Mouse (Mus musculus) cortical plate, adult 2 months (tissue): ENCODE measurements around the gene Ank3. TPM values are rescaled to one million over a fixed set of nuclear protein-coding genes. Genes with fewer than 3 reads are reported as not detected.

ENCODE experiments used
- H3K27ac ChIP-seq: fragments of 200-500 bp; 2 replicates; pipeline ENCODE4 v1.5.1; 2012; ENCODE audit warnings: low read length, control low read depth, inconsistent platforms; ENCODE audit not compliant: insufficient read depth
- H3K4me1 ChIP-seq: fragments of 200-500 bp; 2 replicates; pipeline ENCODE4 v1.6.1; 2011; ENCODE audit warnings: low read length; ENCODE audit not compliant: control insufficient read depth, insufficient read depth
- H3K4me3 ChIP-seq: fragments of 200-500 bp; 2 replicates; pipeline ENCODE4 v1.5.1; 2011; ENCODE audit warnings: mild to moderate bottlenecking, low read length, control low read depth; ENCODE audit not compliant: insufficient read depth
- CTCF ChIP-seq: fragments of 200-500 bp; IDR thresholded peaks from 2 replicates; pipeline ENCODE4 v1.5.1; 2011; ENCODE audit warnings: mild to moderate bottlenecking, control low read depth, low read length; ENCODE audit not compliant: insufficient read depth; ENCODE audit errors: extremely low read depth
- POLR2A ChIP-seq: fragments of 200-500 bp; IDR thresholded peaks from 2 replicates; pipeline ENCODE4 v1.6.1; 2011; ENCODE audit warnings: mild to moderate bottlenecking, low read length, control low read depth; ENCODE audit not compliant: insufficient read depth; ENCODE audit errors: extremely low read depth
- polyA plus RNA-seq: library from polyadenylated mRNA; depleted of rRNA; stranded (reverse); fragments of >200 nt; gene quantifications from 2 replicates; pipeline ENCODE4 v1.2.3, GENCODE M21; 2012

Ank3 gene
- polyA plus RNA-seq, 1 experiment, result 188 TPM

DNA sequence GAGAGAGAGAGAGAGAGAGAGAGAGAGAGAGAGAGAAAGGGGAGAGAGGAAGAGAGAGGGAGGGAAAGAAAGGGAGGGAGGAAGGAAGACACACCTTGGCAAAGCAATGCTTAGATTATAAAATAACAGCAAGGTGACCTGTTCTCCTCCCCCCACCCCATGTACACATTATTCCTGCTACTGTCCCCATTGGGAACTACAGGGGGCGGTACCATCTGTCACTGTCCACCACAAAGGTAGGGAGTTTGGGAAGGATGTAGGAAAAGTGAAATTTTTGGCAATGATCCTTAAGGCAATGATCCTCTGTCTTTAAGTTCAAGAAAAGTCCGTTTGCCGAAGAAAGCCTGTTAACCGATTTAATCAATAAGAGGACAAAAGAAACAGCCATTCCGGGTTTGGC, 186.0 kb downstream of the Ank3 start:
- Histone ChIP-seq H3K4me1 (peaks cover 2% of the 10 kb centered on the region; the same call in 1 of the 2 replicates), H3K4me3 (no peak overlapping the region), H3K27ac (no peak overlapping the region)
- TF ChIP-seq CTCF, result no peak
- no peak for TF ChIP-seq POLR2A

DNA sequence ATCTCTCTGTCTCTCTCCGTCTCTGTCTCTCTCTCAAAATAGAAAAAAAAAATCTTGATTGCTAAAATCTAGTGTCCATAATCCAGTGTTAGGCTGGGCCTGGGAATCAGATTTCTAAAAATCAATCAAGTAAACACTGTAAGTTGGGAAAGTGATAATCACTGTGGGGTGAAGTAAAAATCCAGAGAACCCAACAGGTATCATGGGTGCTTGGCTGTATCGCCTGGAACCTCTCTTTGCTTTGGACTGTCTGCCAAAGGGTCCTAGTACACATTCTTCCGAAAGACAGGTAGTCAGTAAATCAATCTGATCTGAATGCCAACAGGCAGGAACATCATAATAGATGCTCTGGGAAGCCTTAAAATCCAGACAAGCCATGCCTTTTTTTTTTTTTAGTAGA, 186.7 kb downstream of the Ank3 start:
- Histone ChIP-seq H3K4me3 (no peak overlapping the region), H3K4me1 (peaks cover 2% of the 10 kb centered on the region; the same call in 1 of the 2 replicates), H3K27ac (no peak overlapping the region)
- no peak for TF ChIP-seq CTCF
- no peak for TF ChIP-seq POLR2A

DNA sequence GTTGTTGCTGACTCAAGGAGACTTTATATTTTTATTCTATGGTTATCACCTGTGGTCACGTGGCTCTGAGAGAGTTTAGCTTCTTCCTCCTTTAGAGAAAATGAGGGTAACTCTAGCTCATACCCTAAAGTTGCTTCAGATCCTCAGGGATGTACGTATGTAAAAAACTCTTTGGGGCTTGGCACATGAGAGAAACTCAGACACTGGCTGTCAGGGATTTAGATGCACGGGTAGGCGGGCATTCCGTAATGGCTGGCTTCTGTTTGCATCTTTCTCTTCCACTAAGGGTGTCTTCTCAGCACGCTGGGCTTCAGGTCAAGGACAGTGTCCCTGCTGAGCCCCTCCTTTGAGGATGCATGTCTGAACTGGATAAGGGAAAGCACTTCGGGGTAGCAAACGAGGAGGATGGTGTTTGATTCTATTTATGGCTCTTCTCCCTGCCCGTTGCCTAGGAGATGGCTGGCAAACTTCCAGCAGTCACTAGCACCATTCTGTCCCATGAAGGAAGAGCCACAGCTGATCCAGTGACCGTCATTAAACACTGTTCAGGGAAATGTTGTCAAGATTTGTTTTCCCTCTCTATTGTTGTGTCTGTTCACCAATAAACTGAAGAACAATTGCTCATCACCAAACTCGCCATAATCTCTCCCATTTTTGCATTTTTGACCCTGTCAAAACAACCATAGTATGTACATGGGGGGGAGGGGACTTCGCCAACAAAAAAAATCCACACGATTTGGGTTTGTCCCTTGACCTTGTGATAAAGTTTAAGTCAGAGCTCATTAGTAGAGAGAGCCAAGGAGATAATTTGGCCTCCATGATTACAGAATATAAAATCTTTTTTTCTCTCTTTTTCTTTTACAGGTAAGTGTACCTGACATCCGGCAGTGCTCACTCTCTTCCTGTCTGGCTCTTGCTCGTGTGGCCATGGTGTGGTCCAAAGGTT, 195.9 kb downstream of the Ank3 start:
- 0 out of 2 replicates have a peak overlapping the region, but pooled peaks have one; percentile 2 for H3K4me3 ChIP-seq
- TF ChIP-seq POLR2A, result no peak
- no peak overlapping the region for H3K27ac ChIP-seq
- no peaks in the 10 kb centered on the region; the same call in none of the 2 replicates for H3K4me1 ChIP-seq

DNA sequence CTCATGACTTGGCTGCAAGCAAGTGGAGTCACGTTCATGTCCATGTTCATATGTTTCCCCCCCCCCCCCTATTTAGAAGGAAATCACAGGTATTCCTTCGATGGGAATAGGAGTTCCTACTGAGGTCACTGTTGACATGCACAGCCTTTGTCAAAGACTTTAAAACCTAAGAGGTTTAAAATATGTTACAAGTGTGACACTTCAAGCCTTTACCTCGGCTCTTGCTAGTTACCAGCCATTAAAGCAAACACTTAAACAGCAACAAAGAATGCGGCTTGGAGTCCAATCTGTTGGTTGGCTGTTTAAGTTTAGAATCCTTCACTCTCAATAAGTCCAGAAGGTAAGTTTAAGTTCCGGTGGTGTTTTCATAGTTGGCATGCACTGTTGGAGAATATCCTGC, 196.9 kb downstream of the Ank3 start:
- Histone ChIP-seq H3K4me3 (no peak overlapping the region), H3K27ac (no peak overlapping the region), H3K4me1 (no peaks in the 10 kb centered on the region; the same call in none of the 2 replicates)
- TF ChIP-seq CTCF (no peak), POLR2A (no peak)

DNA sequence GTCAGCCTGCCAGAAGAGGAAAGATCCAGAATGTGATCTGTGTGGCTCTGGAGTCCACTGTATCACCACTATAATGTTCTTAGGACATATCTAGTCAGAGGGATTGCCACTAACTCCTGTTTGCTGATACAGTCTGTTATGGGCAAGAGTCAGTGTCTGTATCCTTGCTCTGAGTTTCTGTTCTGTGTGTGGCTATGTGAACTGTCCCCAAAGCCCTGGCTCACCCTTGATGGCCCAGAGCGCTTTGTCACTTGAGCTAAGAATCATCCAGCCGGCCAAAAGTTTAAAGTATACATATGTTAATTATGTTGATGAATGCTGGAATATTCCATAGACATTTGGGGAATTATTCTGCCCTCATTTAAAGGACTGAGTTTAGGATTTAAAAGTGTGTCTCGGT, 202.9 kb downstream of the Ank3 start:
- TF ChIP-seq CTCF, result no peak
- TF ChIP-seq POLR2A, result no peak
- Histone ChIP-seq H3K4me1 (0 out of 2 replicates have a peak, but pooled peaks cover 3% of the 10 kb centered on the region), H3K4me3 (no peak overlapping the region), H3K27ac (no peak overlapping the region)

DNA sequence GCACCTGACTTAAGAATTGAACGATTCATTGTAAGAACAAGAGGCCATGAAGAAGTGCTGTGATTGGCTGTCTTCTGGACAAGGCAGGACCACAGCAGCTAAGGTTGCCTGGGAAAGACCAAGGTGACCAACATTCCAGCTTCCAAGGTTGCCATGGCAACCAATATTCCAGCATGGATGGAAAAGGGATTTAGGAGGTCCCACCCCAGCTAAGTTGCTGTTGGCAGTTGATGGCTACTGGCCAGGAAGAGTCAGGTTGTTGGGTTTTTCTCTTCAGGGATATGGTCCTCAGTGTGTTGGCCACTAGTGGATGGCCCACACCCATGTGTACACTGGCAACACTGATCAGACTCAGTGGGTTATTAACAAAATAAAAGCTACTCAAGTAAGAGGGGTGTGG, 204.1 kb downstream of the Ank3 start:
- no peak overlapping the region for H3K4me3 ChIP-seq
- TF ChIP-seq POLR2A (no peak), CTCF (no peak)
- H3K4me1 ChIP-seq, result 0 out of 2 replicates have a peak, but pooled peaks cover 3% of the 10 kb centered on the region
- no peak overlapping the region for H3K27ac ChIP-seq

DNA sequence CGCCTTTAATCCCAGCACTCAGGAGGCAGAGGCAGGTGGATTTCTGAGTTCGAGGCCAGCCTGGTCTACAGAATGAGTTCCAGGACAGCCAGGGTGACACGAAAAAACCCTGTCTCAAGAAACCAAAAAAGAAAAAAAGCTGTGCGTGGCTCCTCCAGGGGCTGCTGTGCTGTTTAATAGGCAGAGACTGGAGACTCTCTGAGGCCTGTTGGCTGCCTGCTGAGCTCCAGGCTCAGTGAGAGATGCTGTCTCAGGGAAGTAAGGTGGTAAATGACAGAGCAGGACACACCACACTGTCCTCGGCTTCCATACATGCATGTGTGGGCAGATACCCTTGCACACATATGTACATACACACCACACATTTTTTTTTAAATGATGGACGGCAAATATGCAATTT, 206.0 kb downstream of the Ank3 start:
- TF ChIP-seq CTCF (no peak), POLR2A (no peak)
- H3K27ac ChIP-seq, result no peak overlapping the region
- H3K4me3 ChIP-seq, result no peak overlapping the region
- H3K4me1 ChIP-seq, result 0 out of 2 replicates have a peak, but pooled peaks cover 3% of the 10 kb centered on the region

DNA sequence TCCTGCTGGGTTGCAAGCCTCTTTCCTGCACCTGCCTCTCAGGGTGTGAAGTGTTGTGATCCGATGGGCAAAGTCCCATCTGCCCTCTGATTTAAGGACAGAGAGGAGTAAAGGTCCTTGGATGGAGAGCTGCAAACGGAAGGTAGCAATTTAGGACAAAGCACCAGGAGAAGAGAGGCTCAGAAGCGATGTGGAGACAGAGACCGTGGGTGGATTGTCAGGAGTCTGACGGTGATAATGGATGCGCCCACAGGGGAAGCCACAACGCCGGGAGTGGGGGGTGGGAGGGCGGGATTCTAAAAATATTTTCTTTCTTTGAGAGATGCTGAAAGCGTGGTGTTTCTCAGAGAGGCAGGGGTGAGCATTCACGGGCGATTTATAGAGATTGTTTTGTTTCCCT, 206.6 kb downstream of the Ank3 start:
- TF ChIP-seq POLR2A (no peak), CTCF (no peak)
- Histone ChIP-seq H3K4me3 (no peak overlapping the region), H3K27ac (no peak overlapping the region), H3K4me1 (0 out of 2 replicates have a peak, but pooled peaks cover 3% of the 10 kb centered on the region)

DNA sequence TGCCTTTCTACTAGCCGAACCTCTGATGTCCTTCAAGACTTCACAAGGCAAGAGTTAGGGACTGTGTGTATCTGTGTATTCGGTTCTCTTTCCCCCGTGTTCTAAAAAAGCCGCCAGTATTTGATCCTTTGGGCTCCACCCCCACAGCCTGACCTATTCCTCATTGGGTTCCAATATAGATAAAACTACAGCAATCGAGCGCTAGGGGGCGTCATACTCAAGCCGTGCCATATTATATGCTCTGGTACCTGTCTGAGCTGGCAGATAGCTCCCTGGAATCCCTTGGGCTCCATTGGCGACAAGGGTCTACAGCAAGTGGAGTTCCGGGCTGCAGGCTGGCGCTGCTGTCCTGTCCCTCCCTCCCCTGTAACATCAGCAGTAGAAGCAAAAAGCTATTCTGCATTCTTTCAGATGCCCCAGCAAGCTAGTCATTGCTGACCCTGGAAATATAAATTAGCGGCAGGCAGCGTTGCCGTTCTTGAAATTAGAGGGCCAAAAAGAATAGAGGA, 209.1 kb downstream of the Ank3 start:
- Histone ChIP-seq H3K4me1 (0 out of 2 replicates have a peak, but pooled peaks cover 5% of the 10 kb centered on the region), H3K4me3 (no peak overlapping the region), H3K27ac (no peak overlapping the region)
- TF ChIP-seq POLR2A (no peak), CTCF (no peak)

DNA sequence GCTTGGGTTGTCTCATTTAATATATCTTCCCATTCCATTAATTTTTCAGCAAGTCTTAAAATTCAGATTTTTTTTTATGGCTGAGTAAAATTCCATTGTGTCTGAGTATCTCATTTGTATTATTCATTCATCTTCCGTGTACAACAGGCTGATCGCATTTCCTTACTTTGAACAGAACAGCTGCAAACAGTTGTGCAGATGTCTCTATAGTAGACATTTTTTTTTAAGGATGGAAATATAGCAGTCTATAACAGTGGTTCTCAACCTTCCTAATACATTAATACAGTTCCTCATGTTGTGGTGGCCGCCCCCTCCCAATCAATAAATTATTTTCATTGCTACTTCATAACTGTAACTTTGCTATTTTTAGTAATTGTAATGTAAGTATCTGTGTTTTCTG, 212.7 kb downstream of the Ank3 start:
- TF ChIP-seq POLR2A (no peak), CTCF (no peak)
- Histone ChIP-seq H3K27ac (no peak overlapping the region), H3K4me1 (0 out of 2 replicates have a peak, but pooled peaks cover 1% of the 10 kb centered on the region), H3K4me3 (no peak overlapping the region)
